Mouse (Mus musculus): ENCODE data around the gene Eif4ebp2. TPM values are rescaled to one million over a fixed set of nuclear protein-coding genes. Genes with fewer than 3 reads are reported as not detected.
"Not testable (repeated sequence)": the region's sequence is repeated elsewhere in the genome, so short reads cannot be mapped to it uniquely, and the experiment has no call there.

Gene Eif4ebp2
- polyA plus RNA-seq, 1 experiment from 2014 or later = 52.8 TPM

- Histone ChIP-seq H3K27me3 (ENCODE audit: control insufficient read depth, insufficient read depth, low read length) (no peaks in the 10 kb centered on the region), H3K36me3 (ENCODE audit: control insufficient read depth, insufficient read depth, low read length) (no peaks in the 10 kb centered on the region), H3K9ac (replicated peaks; ENCODE audit: low read depth, low read length) (no peak overlapping the region), H3K4me1 (ENCODE audit: control insufficient read depth, insufficient read depth, low read length) (no peaks in the 10 kb centered on the region), H3K27ac (ENCODE audit: low read length) (no peak overlapping the region), H3K4me3 (ENCODE audit: low read depth, low read length) (no peak overlapping the region), H3K9me3 (ENCODE audit: control insufficient read depth, low read depth, low read length) (no peaks in the 10 kb centered on the region), H3K4me2 (replicated peaks; ENCODE audit: low read depth, low read length) (no peak overlapping the region)
- 53% methylated on average over 1 of the region's 1 CpGs for WGBS
- ATAC-seq (ENCODE audit: insufficient number of reproducible peaks, insufficient read depth, low FRiP score, low read depth) = no peak
Observed at GRCm38 (mm10) chr10:61474344-61474743, 21.9 kb upstream of the Eif4ebp2 start.

- Histone ChIP-seq H3K9ac (replicated peaks; ENCODE audit: low read depth, low read length) (no peak overlapping the region), H3K36me3 (ENCODE audit: control insufficient read depth, insufficient read depth, low read length) (no peaks in the 10 kb centered on the region), H3K27me3 (ENCODE audit: control insufficient read depth, insufficient read depth, low read length) (no peaks in the 10 kb centered on the region), H3K9me3 (ENCODE audit: control insufficient read depth, low read depth, low read length) (no peaks in the 10 kb centered on the region), H3K4me2 (replicated peaks; ENCODE audit: low read depth, low read length) (no peak overlapping the region), H3K27ac (ENCODE audit: low read length) (no peak overlapping the region), H3K4me1 (ENCODE audit: control insufficient read depth, insufficient read depth, low read length) (no peaks in the 10 kb centered on the region), H3K4me3 (ENCODE audit: low read depth, low read length) (no peak overlapping the region)
- ATAC-seq (ENCODE audit: insufficient number of reproducible peaks, insufficient read depth, low FRiP score, low read depth) = no peak
- 72% methylated on average over 3 of the region's 3 CpGs for WGBS
Observed at GRCm38 (mm10) chr10:61473640-61474039, 21.2 kb upstream of the Eif4ebp2 start.

- no peaks in the 10 kb centered on the region for H3K9me3 ChIP-seq (ENCODE audit: control insufficient read depth, low read depth, low read length)
- no peaks in the 10 kb centered on the region for H3K36me3 ChIP-seq (ENCODE audit: control insufficient read depth, insufficient read depth, low read length)
- no peaks in the 10 kb centered on the region for H3K4me1 ChIP-seq (ENCODE audit: control insufficient read depth, insufficient read depth, low read length)
- H3K4me3 ChIP-seq (ENCODE audit: low read depth, low read length) = no peak overlapping the region
- 65% methylated on average over 7 of the region's 7 CpGs for WGBS
- H3K4me2 ChIP-seq (replicated peaks; ENCODE audit: low read depth, low read length) = no peak overlapping the region
- H3K27ac ChIP-seq (ENCODE audit: low read length) = no peak overlapping the region
- H3K9ac ChIP-seq (replicated peaks; ENCODE audit: low read depth, low read length) = no peak overlapping the region
- no peaks in the 10 kb centered on the region for H3K27me3 ChIP-seq (ENCODE audit: control insufficient read depth, insufficient read depth, low read length)
- no peak for ATAC-seq (ENCODE audit: insufficient number of reproducible peaks, insufficient read depth, low FRiP score, low read depth)
Observed at GRCm38 (mm10) chr10:61468900-61469299, 16.4 kb upstream of the Eif4ebp2 start.

- Histone ChIP-seq H3K27me3 (ENCODE audit: control insufficient read depth, insufficient read depth, low read length) (no peaks in the 10 kb centered on the region), H3K27ac (ENCODE audit: low read length) (no peak overlapping the region), H3K4me2 (replicated peaks; ENCODE audit: low read depth, low read length) (no peak overlapping the region), H3K4me1 (ENCODE audit: control insufficient read depth, insufficient read depth, low read length) (no peaks in the 10 kb centered on the region), H3K9me3 (ENCODE audit: control insufficient read depth, low read depth, low read length) (no peaks in the 10 kb centered on the region), H3K4me3 (ENCODE audit: low read depth, low read length) (no peak overlapping the region), H3K9ac (replicated peaks; ENCODE audit: low read depth, low read length) (no peak overlapping the region), H3K36me3 (ENCODE audit: control insufficient read depth, insufficient read depth, low read length) (no peaks in the 10 kb centered on the region)
- WGBS = 27% methylated on average over 5 of the region's 5 CpGs
- ATAC-seq (ENCODE audit: insufficient number of reproducible peaks, insufficient read depth, low FRiP score, low read depth) = no peak
Observed at GRCm38 (mm10) chr10:61466873-61467272, 14.4 kb upstream of the Eif4ebp2 start.

GRCm38 (mm10) chr10:61466242-61466641, 13.8 kb upstream of the Eif4ebp2 start:
- H3K27me3 ChIP-seq (ENCODE audit: control insufficient read depth, insufficient read depth, low read length) = no peaks in the 10 kb centered on the region
- 73% methylated on average over 8 of the region's 8 CpGs for WGBS

GRCm38 (mm10) chr10:61465009-61465408, 12.5 kb upstream of the Eif4ebp2 start:
- H3K9me3 ChIP-seq (ENCODE audit: control insufficient read depth, low read depth, low read length) = no peaks in the 10 kb centered on the region
- no peak overlapping the region for H3K27ac ChIP-seq (ENCODE audit: low read length)
- H3K36me3 ChIP-seq (ENCODE audit: control insufficient read depth, insufficient read depth, low read length) = no peaks in the 10 kb centered on the region
- H3K27me3 ChIP-seq (ENCODE audit: control insufficient read depth, insufficient read depth, low read length) = no peaks in the 10 kb centered on the region
- H3K4me1 ChIP-seq (ENCODE audit: control insufficient read depth, insufficient read depth, low read length) = no peaks in the 10 kb centered on the region
- no peak overlapping the region for H3K4me2 ChIP-seq (replicated peaks; ENCODE audit: low read depth, low read length)
- H3K4me3 ChIP-seq (ENCODE audit: low read depth, low read length) = no peak overlapping the region
- no peak overlapping the region for H3K9ac ChIP-seq (replicated peaks; ENCODE audit: low read depth, low read length)
- no peak for ATAC-seq (ENCODE audit: insufficient number of reproducible peaks, insufficient read depth, low FRiP score, low read depth)
- WGBS = 80% methylated on average over 4 of the region's 4 CpGs

More at GRCm38 (mm10) chr10:61466242-61466641, 13.8 kb upstream of the Eif4ebp2 start:
- H3K4me2 ChIP-seq (replicated peaks; ENCODE audit: low read depth, low read length) = no peak overlapping the region
- no peak for ATAC-seq (ENCODE audit: insufficient number of reproducible peaks, insufficient read depth, low FRiP score, low read depth)
- no peaks in the 10 kb centered on the region for H3K9me3 ChIP-seq (ENCODE audit: control insufficient read depth, low read depth, low read length)
- no peak overlapping the region for H3K9ac ChIP-seq (replicated peaks; ENCODE audit: low read depth, low read length)
- no peak overlapping the region for H3K27ac ChIP-seq (ENCODE audit: low read length)
- H3K4me1 ChIP-seq (ENCODE audit: control insufficient read depth, insufficient read depth, low read length) = no peaks in the 10 kb centered on the region
- no peaks in the 10 kb centered on the region for H3K36me3 ChIP-seq (ENCODE audit: control insufficient read depth, insufficient read depth, low read length)
- no peak overlapping the region for H3K4me3 ChIP-seq (ENCODE audit: low read depth, low read length)

- Histone ChIP-seq H3K27ac (ENCODE audit: low read length) (no peak overlapping the region), H3K36me3 (ENCODE audit: control insufficient read depth, insufficient read depth, low read length) (no peaks in the 10 kb centered on the region)
- 55% methylated on average over 3 of the region's 3 CpGs for WGBS
Observed at GRCm38 (mm10) chr10:61457182-61457581, 4.7 kb upstream of the Eif4ebp2 start.

GRCm38 (mm10) chr10:61453171-61453570, 710 bp upstream of the Eif4ebp2 start:
- not testable (repeated sequence) for H3K9me3 ChIP-seq (ENCODE audit: control insufficient read depth, low read depth, low read length); H3K4me2 ChIP-seq (replicated peaks; ENCODE audit: low read depth, low read length); H3K27me3 ChIP-seq (ENCODE audit: control insufficient read depth, insufficient read depth, low read length); H3K4me3 ChIP-seq (ENCODE audit: low read depth, low read length); H3K36me3 ChIP-seq (ENCODE audit: control insufficient read depth, insufficient read depth, low read length); H3K9ac ChIP-seq (replicated peaks; ENCODE audit: low read depth, low read length); H3K27ac ChIP-seq (ENCODE audit: low read length); H3K4me1 ChIP-seq (ENCODE audit: control insufficient read depth, insufficient read depth, low read length)
- 0 out of 2 replicates have a peak, but pooled peaks have one; percentile 7 for ATAC-seq (ENCODE audit: insufficient number of reproducible peaks, insufficient read depth, low FRiP score, low read depth)
- 79% methylated on average over 3 of the region's 3 CpGs for WGBS

More at GRCm38 (mm10) chr10:61457182-61457581, 4.7 kb upstream of the Eif4ebp2 start:
- Histone ChIP-seq H3K9ac (replicated peaks; ENCODE audit: low read depth, low read length) (no peak overlapping the region), H3K4me1 (ENCODE audit: control insufficient read depth, insufficient read depth, low read length) (no peaks in the 10 kb centered on the region), H3K4me2 (replicated peaks; ENCODE audit: low read depth, low read length) (no peak overlapping the region), H3K9me3 (ENCODE audit: control insufficient read depth, low read depth, low read length) (no peaks in the 10 kb centered on the region), H3K27me3 (ENCODE audit: control insufficient read depth, insufficient read depth, low read length) (no peaks in the 10 kb centered on the region), H3K4me3 (ENCODE audit: low read depth, low read length) (no peak overlapping the region)
- ATAC-seq (ENCODE audit: insufficient number of reproducible peaks, insufficient read depth, low FRiP score, low read depth) = no peak

- peaks cover 7% of the 10 kb centered on the region; the same call in 1 of the 2 replicates for H3K4me1 ChIP-seq (ENCODE audit: control insufficient read depth, insufficient read depth, low read length)
- H3K4me2 ChIP-seq (replicated peaks; ENCODE audit: low read depth, low read length) = peak overlapping the region; percentile 85
- H3K27me3 ChIP-seq (ENCODE audit: control insufficient read depth, insufficient read depth, low read length) = no peaks in the 10 kb centered on the region
- peaks cover 7% of the 10 kb centered on the region; the same call in 1 of the 2 replicates for H3K36me3 ChIP-seq (ENCODE audit: control insufficient read depth, insufficient read depth, low read length)
- no peaks in the 10 kb centered on the region for H3K9me3 ChIP-seq (ENCODE audit: control insufficient read depth, low read depth, low read length)
- H3K27ac ChIP-seq (ENCODE audit: low read length) = peak overlapping the region; percentile 82
- peak overlapping the region; percentile 99 for H3K4me3 ChIP-seq (ENCODE audit: low read depth, low read length)
- peak; percentile 33; the same call in 1 of the 2 replicates for ATAC-seq (ENCODE audit: insufficient number of reproducible peaks, insufficient read depth, low FRiP score, low read depth)
- peak overlapping the region; percentile 96 for H3K9ac ChIP-seq (replicated peaks; ENCODE audit: low read depth, low read length)
- WGBS = under 1% methylated on average over 62 of the region's 62 CpGs
Observed at GRCm38 (mm10) chr10:61451931-61452617, 387 bp downstream of the Eif4ebp2 start.

Data from stomach, embryonic 14.5 days (tissue).